ENCODE assay signal across 34 mouse cellular contexts in the genomic region with DNA sequence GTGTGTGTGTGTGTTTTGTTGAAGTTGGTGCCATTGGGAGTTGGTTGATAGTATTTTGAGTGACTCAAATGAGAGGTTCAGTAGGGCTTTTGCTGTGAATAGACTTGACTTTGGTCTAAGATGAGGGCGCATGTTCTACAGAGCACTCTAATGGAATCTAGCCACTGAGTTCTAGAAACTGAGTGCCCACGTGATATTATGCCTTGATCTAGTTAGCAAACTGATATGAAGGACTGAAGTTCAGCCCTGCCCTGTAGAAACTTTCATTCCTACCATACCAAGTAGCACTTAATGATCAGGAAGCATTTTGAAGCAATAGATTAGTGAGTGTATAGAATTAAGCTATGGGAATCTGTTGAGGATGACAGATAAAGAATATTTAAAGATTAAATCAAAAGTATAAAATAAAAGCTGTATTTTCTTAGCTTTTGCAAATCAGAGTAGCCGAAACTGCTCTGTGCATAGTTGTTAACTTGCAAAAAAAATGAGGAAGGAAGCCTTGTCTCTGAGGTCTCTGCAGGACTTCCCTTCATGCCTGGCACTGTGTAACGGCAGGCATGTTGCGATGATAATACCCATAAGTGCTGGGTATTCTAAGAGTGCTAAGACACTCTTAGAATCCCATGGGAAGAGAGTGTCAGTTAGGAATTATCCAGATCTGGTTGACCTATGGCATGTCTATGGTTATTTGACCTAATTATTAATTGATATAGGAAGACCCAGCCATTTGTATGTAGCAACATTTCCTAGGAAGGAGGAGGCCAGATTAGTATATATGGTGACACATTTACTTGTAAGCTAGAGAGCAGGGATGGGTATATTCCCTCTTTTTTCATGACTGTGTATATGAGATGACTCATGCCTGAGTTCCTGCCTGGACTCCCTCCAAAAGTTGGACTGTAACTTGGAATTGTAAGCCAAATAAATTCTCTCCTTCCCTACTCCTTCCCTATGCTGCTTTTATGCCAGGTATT. TPM values are rescaled to one million over a fixed set of nuclear protein-coding genes. Genes with fewer than 3 reads are reported as not detected.
A peak's percentile ranks its signal among the peaks of the same experiment; 100 is the strongest.
DNase-seq lines count a peak whose midpoint lies in the region; ATAC-seq and TF ChIP-seq lines count a peak whose summit lies in the region.
"Had no signal": no experiment of that assay in that cellular context is flagged by ENCODE, and none has a peak within 500 bp of the region (broad histone marks: within the 10 kb centered on the region; RNA-seq: fewer than 3 reads in every experiment).

No protein-coding gene starts in this region.

- peak; percentile 70 for ATAC-seq in lung, postnatal 0 days
- ATAC-seq in common myeloid progenitor, adult 5-6 weeks (replicated peaks; ENCODE audit: low read depth, poor library complexity, severe bottlenecking), result peak; percentile 73
- no peak for ATAC-seq in forebrain, postnatal 0 days
- ATAC-seq: activated CD4-positive, CD25-positive, alpha-beta regulatory T cell, adult 4 months; CD4-positive, CD25-positive, alpha-beta regulatory T cell, adult 4 months; forebrain, embryonic 14.5 days had no signal

- DNase-seq in lung, postnatal 0 days (ENCODE audit: low spot score), result peak; percentile 36
- no peak for DNase-seq in lung, adult 2 months
- DNase-seq in 3T3-L1 (ENCODE audit: low read depth, low spot score), result peak; percentile 20
- no peak for DNase-seq in thymus, adult 2 months
- no peak for DNase-seq in cerebellum, adult 18-20 months
- no peak for DNase-seq in forebrain, postnatal 0 days
- DNase-seq: adrenal gland, adult 2 months; adrenal gland, postnatal 36 days; cerebellum, adult 9-10 months; cerebellum, postnatal 36 days; embryo, embryonic 11 days; gastrocnemius, postnatal 25 days; heart, adult 18-20 months; heart, postnatal 4 days; kidney, adult 8-10 months; kidney, postnatal 10 days; layer of hippocampus, postnatal 36 days; lung, postnatal 10 days; right cerebral cortex, postnatal 4 days; thymus, postnatal 36 days had no signal

- no peak for TF ChIP-seq CTCF in lung, postnatal 0 days (IDR thresholded peaks at IDR 0.05)
- no peak for TF ChIP-seq CTCF in lung, adult 2 months (IDR thresholded peaks at IDR 0.05; ENCODE audit: insufficient read depth, low read length)
- TF ChIP-seq CTCF in thymus, adult 2 months (IDR thresholded peaks at IDR 0.05; ENCODE audit: borderline replicate concordance, control insufficient read depth, extremely low read depth, insufficient read depth, low read length, poor library complexity), result no peak
- no peak for TF ChIP-seq CTCF in forebrain, postnatal 0 days (IDR thresholded peaks at IDR 0.05; ENCODE audit: low read depth)

- no peaks in the 10 kb centered on the region for H3K36me3 ChIP-seq in lung, postnatal 0 days (ENCODE audit: insufficient read depth, low read length)
- no peaks in the 10 kb centered on the region for H3K36me3 ChIP-seq in macrophage (ENCODE audit: inconsistent target)
- H3K36me3 ChIP-seq in thymus, adult 2 months (ENCODE audit: control insufficient read depth, insufficient read depth, low read length), result no peaks in the 10 kb centered on the region
- no peaks in the 10 kb centered on the region for H3K36me3 ChIP-seq in forebrain, postnatal 0 days (ENCODE audit: insufficient read depth)
- H3K36me3 ChIP-seq: embryonic facial prominence, embryonic 12.5 days; heart, embryonic 12.5 days; limb, embryonic 12.5 days; liver, embryonic 15.5 days; midbrain, embryonic 10.5 days; neural tube, embryonic 12.5 days; stomach, embryonic 15.5 days had no signal

- WGBS in lung, postnatal 0 days, result 66% methylated on average over 5 of the region's 5 CpGs
- WGBS in lung, adult 2 months, result 61% methylated on average over 5 of the region's 5 CpGs
- whole genome bisulfite sequencing in macrophage (ENCODE audit: missing documents), result 20% methylated on average over 5 of the region's 5 CpGs
- WGBS in thymus, adult 2 months, result 42% methylated on average over 5 of the region's 5 CpGs
- WGBS in forebrain, postnatal 0 days, result 91% methylated on average over 5 of the region's 5 CpGs

- H3K79me2 ChIP-seq in macrophage (ENCODE audit: inconsistent target), result no peaks in the 10 kb centered on the region

- TF ChIP-seq EP300 in lung, postnatal 0 days (IDR thresholded peaks at IDR 0.05), result peak; percentile 60

- peak overlapping the region; percentile 43; the same call in 1 of the 2 replicates for H3K27ac ChIP-seq in lung, postnatal 0 days (ENCODE audit: low read length)
- peak overlapping the region; percentile 80 for H3K27ac ChIP-seq in macrophage
- no peak overlapping the region for H3K27ac ChIP-seq in thymus, adult 2 months (ENCODE audit: control insufficient read depth, insufficient read depth, low read length)
- no peak overlapping the region for H3K27ac ChIP-seq in forebrain, postnatal 0 days (ENCODE audit: low read depth, low read length)
- H3K27ac ChIP-seq: embryonic facial prominence, embryonic 12.5 days; hindbrain, embryonic 14.5 days; limb, embryonic 12.5 days; liver, embryonic 15.5 days; midbrain, embryonic 10.5 days; neural tube, embryonic 12.5 days; stomach, embryonic 15.5 days had no signal

- H3K4me2 ChIP-seq in lung, postnatal 0 days (replicated peaks; ENCODE audit: low read depth, low read length), result no peak overlapping the region
- no peak overlapping the region for H3K4me2 ChIP-seq in forebrain, postnatal 0 days (ENCODE audit: low read depth)
- H3K4me2 ChIP-seq: embryonic facial prominence, embryonic 12.5 days; heart, embryonic 12.5 days; hindbrain, embryonic 14.5 days; limb, embryonic 12.5 days; liver, embryonic 15.5 days; neural tube, embryonic 12.5 days; stomach, embryonic 15.5 days had no signal

- H3K27me3 ChIP-seq in lung, postnatal 0 days (replicated peaks; ENCODE audit: insufficient read depth, low read length), result no peaks in the 10 kb centered on the region
- H3K27me3 ChIP-seq in thymus, adult 2 months (ENCODE audit: control insufficient read depth, insufficient read depth, low read length), result no peaks in the 10 kb centered on the region
- no peaks in the 10 kb centered on the region for H3K27me3 ChIP-seq in forebrain, postnatal 0 days (ENCODE audit: insufficient read depth, low read length)
- H3K27me3 ChIP-seq: embryonic facial prominence, embryonic 12.5 days; heart, embryonic 12.5 days; limb, embryonic 12.5 days; liver, embryonic 15.5 days; neural tube, embryonic 12.5 days; stomach, embryonic 15.5 days had no signal

- TF ChIP-seq POLR2A in lung, adult 2 months (IDR thresholded peaks at IDR 0.05; ENCODE audit: borderline replicate concordance, extremely low read depth, low read depth, low read length), result no peak
- TF ChIP-seq POLR2A in thymus, adult 2 months (IDR thresholded peaks at IDR 0.05; ENCODE audit: control insufficient read depth, extremely low read depth, insufficient read depth, low read length, poor library complexity), result no peak

- no peak overlapping the region for H3K9ac ChIP-seq in lung, postnatal 0 days (replicated peaks; ENCODE audit: low read depth)
- H3K9ac ChIP-seq in forebrain, postnatal 0 days, result no peak overlapping the region
- H3K9ac ChIP-seq: embryonic facial prominence, embryonic 12.5 days; heart, embryonic 12.5 days; hindbrain, embryonic 14.5 days; limb, embryonic 12.5 days; liver, embryonic 15.5 days; neural tube, embryonic 12.5 days; stomach, embryonic 15.5 days had no signal

- H3K4me1 ChIP-seq in lung, postnatal 0 days (ENCODE audit: insufficient read depth, low read depth, low read length), result peaks cover 6% of the 10 kb centered on the region
- H3K4me1 ChIP-seq in lung, adult 2 months (ENCODE audit: control insufficient read depth, insufficient read depth, low read length), result peaks cover 8% of the 10 kb centered on the region
- no peaks in the 10 kb centered on the region for H3K4me1 ChIP-seq in thymus, adult 2 months (replicated peaks; ENCODE audit: control insufficient read depth, insufficient read depth, low read length)
- H3K4me1 ChIP-seq in forebrain, postnatal 0 days (ENCODE audit: insufficient read depth), result no peaks in the 10 kb centered on the region
- H3K4me1 ChIP-seq: neural tube, embryonic 12.5 days; stomach, embryonic 15.5 days had no signal

- no peak overlapping the region for H3K4me3 ChIP-seq in lung, postnatal 0 days (ENCODE audit: low read depth, low read length)
- no peak overlapping the region for H3K4me3 ChIP-seq in lung, adult 2 months (replicated peaks; ENCODE audit: extremely low read depth, low read depth, low read length)
- H3K4me3 ChIP-seq in macrophage (ENCODE audit: inconsistent target), result no peak overlapping the region
- no peak overlapping the region for H3K4me3 ChIP-seq in thymus, adult 2 months (ENCODE audit: control insufficient read depth, insufficient read depth, low read length)
- no peak overlapping the region for H3K4me3 ChIP-seq in forebrain, postnatal 0 days (ENCODE audit: low read depth, low read length)
- H3K4me3 ChIP-seq: embryonic facial prominence, embryonic 12.5 days; heart, embryonic 12.5 days; limb, embryonic 12.5 days; liver, embryonic 15.5 days; midbrain, embryonic 10.5 days; myocyte; neural tube, embryonic 12.5 days; stomach, embryonic 15.5 days had no signal

- H3K9me3 ChIP-seq in lung, postnatal 0 days (ENCODE audit: low read length), result 0 out of 2 replicates have a peak, but pooled peaks cover 3% of the 10 kb centered on the region
- H3K9me3 ChIP-seq in forebrain, postnatal 0 days (ENCODE audit: low read length), result no peaks in the 10 kb centered on the region
- H3K9me3 ChIP-seq: embryonic facial prominence, embryonic 12.5 days; heart, embryonic 12.5 days; limb, embryonic 12.5 days; liver, embryonic 15.5 days; midbrain, embryonic 10.5 days; neural tube, embryonic 12.5 days; stomach, embryonic 15.5 days had no signal

RNA-seq across cellular contexts. Expression of gene Fam84b, which starts 18.7 kb away (rescaled TPM):
- polyA plus RNA-seq in lung, postnatal 0 days (2015; fragmentation: Nextera tagmentation; extraction: Ambion mirVana), result 39.0 and 45.9 TPM in 2 replicates
- polyA plus RNA-seq in lung, adult 2 months (2012; rRNA removed), result 38.2 and 40.9 TPM in 2 replicates
- 8.1 and 9.7 TPM in 2 replicates for total RNA-seq in common myeloid progenitor, adult 5-6 weeks (2017)
- total RNA-seq in macrophage (2018; cell fraction: chromatin; rRNA removed), result 10 to 100 TPM in 4 of 26 experiments, 1 to 10 TPM in 21, under 1 TPM in 1; 0.95 to 15.1 (median 2.8) TPM
- total RNA-seq in macrophage (2018; cell fraction: cytosol; rRNA removed), result 10 to 100 TPM in 9 of 26 experiments, 1 to 10 TPM in 17; 3.4 to 18.6 (median 8.5) TPM
- total RNA-seq in macrophage (2018; cell fraction: nucleus; rRNA removed), result 10 to 100 TPM in 9 of 26 experiments, 1 to 10 TPM in 17; 3.5 to 23.1 (median 7.7) TPM
- 6.5 to 12.8 TPM (median 10.6 TPM) in 3 replicates for polyA plus RNA-seq in macrophage (2018)
- polyA plus RNA-seq in thymus, adult 2 months (2012; rRNA removed), result 5.5 and 9.5 TPM in 2 replicates
- total RNA-seq in forebrain, postnatal 0 days (2014; rRNA removed), result 15.8 and 20.2 TPM in 2 replicates
- 6.4 TPM in 2 replicates for polyA plus RNA-seq in forebrain, postnatal 0 days (2015; fragmentation: Nextera tagmentation; extraction: Ambion mirVana)

Comparison
In these comparisons a context has a peak if more than half of its experiments do, and no peak if none do; other contexts are left out.
1. DNase-seq: peak in lung, postnatal 0 days (single experiment) and 3T3-L1 (single experiment); none in lung, adult 2 months (single experiment), thymus, adult 2 months (single experiment), cerebellum, adult 18-20 months (0 of 2) and forebrain, postnatal 0 days (single experiment).
2. H3K27ac ChIP-seq: peak in lung, postnatal 0 days (single experiment) and macrophage (single experiment); none in thymus, adult 2 months (single experiment) and forebrain, postnatal 0 days (single experiment).